Mouse (Mus musculus) hindlimb bud, embryonic 11.5 days (tissue): ENCODE results near the gene Trmt13.

Source experiments
- DNase-seq: peaks from one replicate; pipeline ENCODE4 v3.0.0-alpha.2; 2012; ENCODE audit warnings: low read depth, low spot score; ENCODE audit errors: extremely low spot score

Gene Trmt13

GRCm38 (mm10) chr3:116551362-116551761 lies 63.0 kb downstream of the Trmt13 start:
- no peak for DNase-seq

- DNase-seq: no peak
These were observed 67.0 kb downstream of the Trmt13 start for GRCm38 (mm10) chr3:116547430-116547829.

GRCm38 (mm10) chr3:116542532-116542931 lies 71.9 kb downstream of the Trmt13 start:
- DNase-seq: no peak

- DNase-seq: no peak
These were observed 72.3 kb downstream of the Trmt13 start for GRCm38 (mm10) chr3:116542070-116542469.

- no peak for DNase-seq
These were observed 77.2 kb downstream of the Trmt13 start for GRCm38 (mm10) chr3:116537200-116537573.

- no peak for DNase-seq
These were observed 77.8 kb downstream of the Trmt13 start for GRCm38 (mm10) chr3:116536428-116537199.
